Mouse (Mus musculus) lung, adult 2 months (tissue): ENCODE measurements around the gene Kalrn. TPM values are rescaled to one million over a fixed set of nuclear protein-coding genes. Genes with fewer than 3 reads are reported as not detected.
A peak's percentile ranks its signal among the peaks of the same experiment; 100 is the strongest.

Experiments
- DNase-seq: peaks from one replicate; pipeline ENCODE4 v3.0.0; 2022
- H3K4me1 ChIP-seq: fragments of 200-500 bp; 2 replicates; pipeline ENCODE4 v1.6.1; 2011; ENCODE audit warnings: low read length; ENCODE audit not compliant: control insufficient read depth, insufficient read depth
- H3K4me3 ChIP-seq: fragments of 200-500 bp; replicated peaks from 2 replicates; pipeline ENCODE3; 2011; ENCODE audit warnings: low read depth, mild to moderate bottlenecking, control low read depth, low read length; ENCODE audit errors: extremely low read depth
- CTCF ChIP-seq: fragments of 200-500 bp; IDR thresholded peaks from 2 replicates; pipeline ENCODE4 v1.5.1; 2011; ENCODE audit warnings: mild to moderate bottlenecking, low read length, control low read depth; ENCODE audit not compliant: insufficient read depth
- POLR2A ChIP-seq: fragments of 200-500 bp; IDR thresholded peaks from 2 replicates; pipeline ENCODE4 v1.6.1; 2011; ENCODE audit warnings: low read depth, mild to moderate bottlenecking, control low read depth, low read length, borderline replicate concordance; ENCODE audit errors: extremely low read depth
- WGBS: fragments of 180-500 bp; shearing (Covaris S2); methylation state at CpG from one replicate; pipeline ENCODE4 v1.1.7; 2018; 5-methylcytosine and 5-hydroxymethylcytosine counted together
- polyA plus RNA-seq: library from polyadenylated mRNA; depleted of rRNA; stranded (reverse); fragments of >200 nt; gene quantifications from 2 replicates; pipeline ENCODE4 v1.2.3, GENCODE M21; 2012

Kalrn gene
- polyA plus RNA-seq, 1 experiment, result 11.8 TPM

DNA sequence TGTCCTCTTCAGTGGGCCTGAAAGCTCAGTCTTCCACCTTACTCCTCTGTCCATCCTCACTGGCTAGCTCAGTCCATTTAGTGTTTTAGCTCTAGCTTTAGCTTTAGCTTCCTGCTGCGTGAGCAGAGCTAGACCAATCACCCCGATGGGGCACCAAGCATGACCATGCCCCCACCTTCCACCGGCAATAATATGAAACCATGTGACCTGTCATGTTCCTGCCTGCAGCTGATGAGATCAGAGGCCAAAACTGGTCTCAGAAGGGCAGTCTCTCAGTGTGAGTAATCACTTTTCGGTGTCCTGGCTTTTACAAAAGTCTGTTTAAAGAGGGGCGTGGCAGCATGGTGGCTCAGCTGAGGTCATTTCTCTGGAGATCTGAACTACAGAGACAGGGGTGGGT is 364.6 kb downstream of the Kalrn start:
- H3K4me3 ChIP-seq, result no peak overlapping the region
- DNase-seq, result no peak
- 56% methylated on average over 5 of the region's 5 CpGs for WGBS
- TF ChIP-seq CTCF (no peak), POLR2A (no peak)
- no peaks in the 10 kb centered on the region for H3K4me1 ChIP-seq

DNA sequence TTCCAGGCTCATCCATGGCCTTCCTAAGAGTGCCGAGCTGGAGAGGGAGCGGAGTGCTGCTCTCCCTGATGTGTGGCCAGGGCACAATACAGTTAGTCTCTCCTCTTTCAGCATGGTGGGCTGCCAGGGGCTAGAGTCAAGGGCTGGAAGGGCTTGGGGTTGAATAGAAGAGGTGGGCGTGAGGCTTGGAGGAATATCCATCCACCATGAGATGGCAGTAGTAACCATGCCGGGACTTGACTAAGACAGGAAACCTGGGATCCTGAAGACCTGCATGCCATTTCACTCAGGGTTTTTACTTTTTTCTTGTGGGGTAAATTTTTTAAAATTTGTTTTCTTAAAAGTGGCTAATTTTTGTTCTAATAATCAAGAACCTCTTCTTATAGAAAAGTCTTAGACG is 365.4 kb downstream of the Kalrn start:
- no peak for DNase-seq
- no peaks in the 10 kb centered on the region for H3K4me1 ChIP-seq
- 89% methylated on average over 5 of the region's 5 CpGs for WGBS
- TF ChIP-seq POLR2A (no peak), CTCF (no peak)
- H3K4me3 ChIP-seq, result no peak overlapping the region

DNA sequence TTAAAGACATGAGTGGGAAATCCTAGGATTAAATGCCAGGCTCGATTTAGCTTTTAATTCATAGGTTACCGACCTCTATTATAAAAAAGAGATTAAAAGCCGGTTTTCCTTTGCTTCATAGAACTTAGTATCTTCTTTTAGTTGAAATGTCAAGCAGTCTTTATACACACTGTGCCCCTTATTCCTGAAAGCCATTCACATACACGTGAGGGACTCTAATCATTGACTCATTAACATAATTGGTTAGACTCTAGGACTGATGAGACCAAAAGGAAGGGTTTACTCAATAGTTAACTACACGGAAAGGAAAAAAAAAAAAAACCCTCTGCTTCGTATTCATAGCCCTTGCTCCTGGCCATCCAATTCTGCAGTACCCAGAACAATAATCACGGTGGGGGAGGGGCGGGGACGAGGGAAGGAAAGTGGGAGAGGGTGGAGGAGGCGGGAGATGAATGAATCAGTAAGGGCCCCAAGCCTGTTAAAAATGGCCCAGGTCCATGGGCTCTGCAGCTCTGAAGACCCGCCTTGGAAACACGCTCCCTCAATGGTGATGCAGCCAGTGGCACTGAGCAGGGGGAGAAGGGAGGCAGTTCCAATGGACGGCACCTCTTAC is 368.7 kb downstream of the Kalrn start:
- TF ChIP-seq POLR2A (no peak), CTCF (no peak)
- 88% methylated on average over 13 of the region's 13 CpGs for WGBS
- no peak overlapping the region for H3K4me3 ChIP-seq
- no peaks in the 10 kb centered on the region for H3K4me1 ChIP-seq
- DNase-seq, result no peak

DNA sequence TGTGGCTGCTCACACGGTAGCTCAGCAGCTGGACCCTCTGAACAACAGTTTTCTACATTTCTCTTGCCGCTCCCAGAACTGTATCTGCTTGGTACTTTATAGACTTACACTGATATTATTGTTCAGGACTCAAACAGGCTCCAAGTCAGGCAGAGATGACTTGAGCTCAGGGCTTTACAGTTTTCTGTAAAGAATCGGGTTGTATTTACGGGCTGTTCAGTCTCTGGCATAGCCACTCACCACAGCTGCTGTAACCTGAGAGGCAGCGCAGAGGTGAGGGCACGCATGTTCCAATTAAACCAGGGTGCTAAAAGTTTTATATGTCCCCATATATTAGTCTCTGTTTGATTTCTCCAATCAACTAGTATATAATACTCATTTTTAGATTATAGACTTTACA is 373.8 kb downstream of the Kalrn start:
- WGBS, result 94% methylated on average over 6 of the region's 6 CpGs
- H3K4me1 ChIP-seq, result no peaks in the 10 kb centered on the region
- TF ChIP-seq POLR2A, result no peak
- no peak for TF ChIP-seq CTCF

DNA sequence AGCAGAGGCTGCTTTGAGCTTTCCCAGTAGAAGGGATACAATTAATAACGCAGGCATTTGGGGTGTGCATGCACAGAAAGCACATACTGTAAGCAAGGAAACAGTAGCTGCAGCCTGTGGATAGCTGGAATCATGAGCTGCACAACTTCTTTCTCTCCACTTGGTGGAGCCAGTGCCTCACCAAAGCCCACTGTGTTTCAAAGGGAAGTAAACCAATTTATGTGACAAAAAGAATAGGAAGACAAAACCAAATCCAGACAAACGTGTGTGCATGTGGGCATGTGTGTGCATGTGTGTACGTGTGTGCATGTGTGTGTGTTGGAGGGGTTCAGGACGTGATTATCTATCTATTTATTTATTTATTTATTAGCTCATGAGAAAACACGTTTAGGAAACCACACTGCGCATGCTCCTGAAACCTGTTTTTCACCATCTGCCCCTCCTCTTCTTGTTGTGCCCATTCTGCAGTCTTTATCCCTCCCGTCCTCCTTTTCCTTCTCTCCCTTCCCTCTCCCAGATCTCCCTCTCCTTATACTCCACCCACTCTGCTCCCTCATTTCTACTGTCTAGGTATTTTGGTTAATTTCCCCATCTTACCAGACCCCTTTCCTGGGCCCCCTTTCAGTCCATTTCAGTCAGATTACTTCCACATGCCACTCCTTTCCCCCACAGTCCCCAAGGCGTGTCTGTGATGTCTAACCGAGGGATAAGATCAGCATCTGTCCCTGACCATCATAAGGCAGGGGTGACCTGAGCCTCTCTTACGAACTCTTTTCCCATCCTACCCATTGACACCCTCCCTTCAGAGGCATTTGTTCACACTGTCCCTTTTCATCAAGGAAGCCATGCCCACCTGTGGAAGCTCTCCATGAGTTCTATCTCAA is 380.1 kb downstream of the Kalrn start:
- Histone ChIP-seq H3K4me3 (no peak overlapping the region), H3K4me1 (no peaks in the 10 kb centered on the region)
- peak; percentile 14 for DNase-seq
- WGBS, result 55% methylated on average over 10 of the region's 10 CpGs
- no peak for TF ChIP-seq POLR2A
- TF ChIP-seq CTCF, result peak; percentile 68

More for the DNA sequence above, 373.8 kb downstream of the Kalrn start:
- H3K4me3 ChIP-seq, result no peak overlapping the region
- no peak for DNase-seq

DNA sequence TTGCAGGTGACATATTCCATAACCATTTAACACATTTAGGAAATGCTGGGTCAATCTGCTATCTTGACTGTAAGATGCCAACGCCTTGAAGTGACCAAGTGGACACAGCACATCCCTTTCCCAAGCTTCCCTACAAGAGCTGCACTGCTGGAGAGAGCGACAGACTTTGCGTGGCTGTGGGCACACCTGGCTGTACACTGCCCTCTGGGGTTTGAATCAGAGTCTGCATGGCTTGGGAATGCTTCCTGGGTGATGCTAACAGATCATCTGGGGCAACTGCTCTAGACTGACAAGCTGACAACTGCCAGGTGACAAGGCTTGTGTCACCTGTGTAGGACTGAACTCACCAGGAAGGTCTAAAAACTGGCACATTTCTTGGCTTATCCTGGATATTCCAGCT is 388.6 kb downstream of the Kalrn start:
- 65% methylated on average over 3 of the region's 3 CpGs for WGBS
- TF ChIP-seq POLR2A, result no peak
- peak; percentile 32; the same call in 1 of the 2 replicates for TF ChIP-seq CTCF
- H3K4me1 ChIP-seq, result no peaks in the 10 kb centered on the region
- DNase-seq, result no peak
- no peak overlapping the region for H3K4me3 ChIP-seq

DNA sequence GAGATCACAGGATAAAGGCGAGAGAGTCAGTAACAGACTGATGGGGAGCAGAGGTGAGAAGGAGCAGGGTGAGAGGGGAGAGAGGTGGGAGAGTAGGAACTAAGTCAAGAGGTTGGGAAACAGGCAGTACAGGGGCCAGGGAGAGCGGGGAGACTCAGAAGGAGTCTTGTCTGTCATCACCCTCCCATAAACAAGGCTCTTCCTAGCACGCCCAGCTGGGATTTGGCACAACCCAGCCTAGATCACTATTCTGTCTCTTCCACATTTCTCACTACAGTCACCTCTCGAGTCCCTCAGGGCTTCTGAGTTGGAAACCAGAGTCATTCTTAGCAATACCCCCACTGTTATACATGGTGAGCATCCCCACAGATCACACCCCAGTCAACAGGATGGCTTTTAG is 390.1 kb downstream of the Kalrn start:
- H3K4me3 ChIP-seq, result no peak overlapping the region
- DNase-seq, result no peak
- H3K4me1 ChIP-seq, result no peaks in the 10 kb centered on the region
- WGBS, result 66% methylated on average over 4 of the region's 4 CpGs
- TF ChIP-seq CTCF (no peak), POLR2A (no peak)

DNA sequence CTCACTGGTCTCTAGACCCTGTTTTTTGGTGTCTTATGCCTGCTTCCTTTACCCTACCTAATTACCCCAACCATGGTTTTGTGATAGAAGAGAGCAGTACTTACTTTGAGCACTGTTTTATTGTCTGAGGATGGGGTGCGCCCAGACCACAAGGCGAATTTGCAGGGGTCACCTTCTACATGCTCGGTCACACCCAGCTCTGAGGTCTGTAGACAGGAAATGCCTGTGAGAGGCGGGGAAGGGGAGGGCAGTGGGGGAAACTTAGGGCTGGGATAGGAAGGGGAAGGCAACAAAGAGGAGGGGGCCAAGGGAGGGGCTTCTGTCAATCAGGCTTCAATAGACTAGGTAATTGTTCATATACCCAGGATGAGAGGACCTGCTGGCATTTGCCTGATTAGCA is 397.7 kb downstream of the Kalrn start:
- TF ChIP-seq CTCF (no peak), POLR2A (no peak)

DNA sequence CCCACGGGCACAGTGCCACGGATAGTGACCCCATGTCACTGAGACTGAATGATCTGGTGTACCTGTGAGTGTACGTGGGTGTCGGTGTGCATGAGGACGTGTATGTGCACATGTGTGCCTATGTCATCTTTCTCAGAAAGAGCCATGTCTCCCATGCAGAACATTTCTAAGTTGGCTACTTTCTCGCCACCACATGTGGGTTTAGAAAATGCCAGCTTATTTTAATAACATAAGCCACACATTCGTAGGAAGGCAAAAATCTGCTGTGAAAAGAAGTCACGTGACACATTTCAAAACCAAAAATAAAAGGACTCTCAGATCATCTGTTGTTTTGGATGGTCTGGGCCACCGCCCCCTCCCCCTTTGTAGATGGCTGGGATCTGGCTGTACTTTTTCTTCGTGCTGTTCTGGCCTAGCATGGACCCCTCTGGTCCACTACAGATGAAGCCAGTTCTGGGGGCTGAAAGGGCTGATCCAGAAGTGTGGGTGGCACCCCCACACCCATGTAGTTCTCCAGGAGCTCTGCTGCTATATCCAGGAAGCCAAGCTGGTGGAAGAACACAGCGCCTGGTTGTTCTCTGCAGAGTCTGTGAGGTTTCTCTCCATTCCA is 400.7 kb downstream of the Kalrn start:
- TF ChIP-seq POLR2A (no peak), CTCF (no peak)
- H3K4me3 ChIP-seq, result no peak overlapping the region
- WGBS, result 87% methylated on average over 11 of the region's 11 CpGs
- no peak for DNase-seq
- no peaks in the 10 kb centered on the region for H3K4me1 ChIP-seq

More for the DNA sequence above, 397.7 kb downstream of the Kalrn start:
- WGBS, result 79% methylated on average over 4 of the region's 4 CpGs
- DNase-seq, result no peak
- H3K4me3 ChIP-seq, result no peak overlapping the region
- no peaks in the 10 kb centered on the region for H3K4me1 ChIP-seq

DNA sequence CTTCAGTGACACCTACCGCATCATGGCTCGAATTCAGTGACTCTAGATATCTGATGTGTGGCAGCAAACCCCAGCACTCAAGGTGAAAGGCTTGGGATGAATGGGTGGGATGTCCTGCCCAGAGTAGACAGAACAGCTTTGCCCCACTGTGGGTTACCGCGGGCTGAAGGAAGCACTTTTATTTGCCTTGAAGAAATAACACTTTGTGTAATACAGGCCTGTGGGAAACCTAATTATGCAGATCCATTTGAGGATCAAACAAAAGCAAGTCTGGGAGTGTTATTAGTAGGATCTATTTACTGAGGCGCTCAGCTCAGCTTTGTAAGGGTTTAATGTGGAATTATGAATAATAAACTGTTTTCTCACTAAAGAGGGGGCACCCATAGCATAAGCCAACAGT is 406.3 kb downstream of the Kalrn start:
- no peak for DNase-seq
- TF ChIP-seq POLR2A (no peak), CTCF (no peak)
- H3K4me1 ChIP-seq, result no peaks in the 10 kb centered on the region
- no peak overlapping the region for H3K4me3 ChIP-seq
- 86% methylated on average over 5 of the region's 5 CpGs for WGBS
